In genomic region chr4:155129132-155129917, GRCm38 (mm10) we compare ENCODE assay signal across 7 mouse cellular contexts. TPM values are rescaled to one million over a fixed set of nuclear protein-coding genes. Genes with fewer than 3 reads are reported as not detected.
DNase-seq lines count a peak whose midpoint lies in the region; ATAC-seq lines count a peak whose summit lies in the region.

No protein-coding gene starts in this region.

- no peak overlapping the region for H3K4me2 ChIP-seq in neural tube, embryonic 13.5 days
- H3K4me2 ChIP-seq in midbrain, embryonic 15.5 days, result no peak overlapping the region

- no peak for DNase-seq in neural tube, embryonic 10.5 days (ENCODE audit: extremely low spot score, low spot score)
- peak; percentile 70 to 74 for DNase-seq in heart, adult 18-20 months
- DNase-seq in kidney, postnatal 10 days, result peak; percentile 66
- DNase-seq in ovary, postnatal 14 days (ENCODE audit: low spot score), result no peak

- H3K9ac ChIP-seq in neural tube, embryonic 13.5 days, result peak overlapping the region; percentile 17; the same call in 1 of the 2 replicates
- H3K9ac ChIP-seq in midbrain, embryonic 15.5 days, result no peak overlapping the region

- no peak overlapping the region for H3K4me3 ChIP-seq in neural tube, embryonic 13.5 days
- no peak overlapping the region for H3K4me3 ChIP-seq in midbrain, embryonic 15.5 days

- H3K27ac ChIP-seq in neural tube, embryonic 13.5 days (replicated peaks), result peak overlapping the region; percentile 33; the same call in 1 of the 2 replicates
- H3K27ac ChIP-seq in midbrain, embryonic 15.5 days, result peak overlapping the region; percentile 24; the same call in 1 of the 2 replicates

- H3K27me3 ChIP-seq in neural tube, embryonic 13.5 days, result no peaks in the 10 kb centered on the region
- no peaks in the 10 kb centered on the region for H3K27me3 ChIP-seq in midbrain, embryonic 15.5 days (replicated peaks)

- H3K4me1 ChIP-seq in neural tube, embryonic 13.5 days (replicated peaks), result peaks cover 52% of the 10 kb centered on the region
- H3K4me1 ChIP-seq in midbrain, embryonic 15.5 days, result peaks cover 30% of the 10 kb centered on the region

- ATAC-seq in neural tube, embryonic 13.5 days (ENCODE audit: low read depth), result no peak
- peak; percentile 65 for ATAC-seq in activated CD4-positive, CD25-positive, alpha-beta regulatory T cell, adult 4 months
- no peak for ATAC-seq in midbrain, embryonic 15.5 days (replicated peaks)

- no peaks in the 10 kb centered on the region for H3K36me3 ChIP-seq in neural tube, embryonic 13.5 days
- no peaks in the 10 kb centered on the region for H3K36me3 ChIP-seq in midbrain, embryonic 15.5 days (replicated peaks)

- 91% methylated on average over 10 of the region's 10 CpGs for WGBS in neural tube, embryonic 13.5 days
- 92% methylated on average over 10 of the region's 10 CpGs for WGBS in midbrain, embryonic 15.5 days

- H3K9me3 ChIP-seq in neural tube, embryonic 13.5 days, result no peaks in the 10 kb centered on the region
- H3K9me3 ChIP-seq in midbrain, embryonic 15.5 days, result no peaks in the 10 kb centered on the region

RNA-seq across cellular contexts. Expression of gene Morn1, which starts 42.9 kb away (rescaled TPM):
- 5.6 and 5.7 TPM in 2 replicates for polyA plus RNA-seq in neural tube, embryonic 13.5 days (2015; fragmentation: Nextera tagmentation; extraction: Ambion mirVana)
- 1 to 10 TPM; 1.2 to 1.6 TPM for polyA plus RNA-seq in activated CD4-positive, CD25-positive, alpha-beta regulatory T cell, adult 4 months (2017; shearing (Covaris generic))
- 1 to 10 TPM; 1.0 to 2.3 TPM for total RNA-seq in heart, adult 18-20 months (2021)
- polyA plus RNA-seq in midbrain, embryonic 15.5 days (2015; fragmentation: Nextera tagmentation; extraction: Ambion mirVana), result 8.2 and 8.9 TPM in 2 replicates

RNA-seq across cellular contexts. Expression of gene Rer1, which starts 43.1 kb away (rescaled TPM):
- polyA plus RNA-seq in neural tube, embryonic 13.5 days (2015; fragmentation: Nextera tagmentation; extraction: Ambion mirVana), result 136 and 141 TPM in 2 replicates
- polyA plus RNA-seq in activated CD4-positive, CD25-positive, alpha-beta regulatory T cell, adult 4 months (2017; shearing (Covaris generic)), result 100 to 1,000 TPM; 109 to 129 TPM
- total RNA-seq in heart, adult 18-20 months (2021), result 10 to 100 TPM; 72.0 to 75.8 TPM
- 111 and 115 TPM in 2 replicates for polyA plus RNA-seq in midbrain, embryonic 15.5 days (2015; fragmentation: Nextera tagmentation; extraction: Ambion mirVana)

Comparison
In these comparisons a context has a peak if more than half of its experiments do, and no peak if none do; other contexts are left out.
1. DNase-seq: peak in heart, adult 18-20 months (2 of 2) and kidney, postnatal 10 days (single experiment); none in neural tube, embryonic 10.5 days (single experiment) and ovary, postnatal 14 days (single experiment).